Mouse (Mus musculus) G1E (cell line): ENCODE data around the gene Hcn1.

Experiments used
- CTCF ChIP-seq: IDR thresholded peaks from 2 replicates; pipeline ENCODE4 v1.5.1; 2012; ENCODE audit warnings: low read depth, low read length, inconsistent platforms, mixed read lengths
- GATA1 ChIP-seq: IDR thresholded peaks from 2 replicates; pipeline ENCODE4 v1.6.1; 2012; ENCODE audit warnings: borderline replicate concordance, low read length, inconsistent platforms, mixed read lengths
- GATA2 ChIP-seq: IDR thresholded peaks from 2 replicates; pipeline ENCODE4 v1.6.1; 2012; ENCODE audit warnings: low read depth, low read length, inconsistent platforms, borderline replicate concordance

GRCm38 (mm10) chr13:117785376-117785775 is 183.3 kb downstream of the Hcn1 start:
- TF ChIP-seq CTCF (no peak), GATA1 (no peak), GATA2 (no peak)
